Comparison of ENCODE assay signal across 46 mouse cellular contexts in genomic region chr2:76326161-76326560, GRCm38 (mm10). TPM values are rescaled to one million over a fixed set of nuclear protein-coding genes. Genes with fewer than 3 reads are reported as not detected.
"Had no signal": no experiment of that assay in that cellular context is flagged by ENCODE, and none has a peak within 500 bp of the region (broad histone marks: within the 10 kb centered on the region; RNA-seq: fewer than 3 reads in every experiment).

No protein-coding gene starts in this region.

- H3K4me1 ChIP-seq: limb, embryonic 12.5 days; limb, embryonic 15.5 days; liver, embryonic 15.5 days; lung, embryonic 15.5 days; megakaryocyte, embryonic 14.5 days; midbrain, embryonic 12.5 days; midbrain, embryonic 13.5 days; midbrain, embryonic 15.5 days; neural tube, embryonic 12.5 days had no signal

- H3K9ac ChIP-seq: limb, embryonic 12.5 days; limb, embryonic 13.5 days; limb, embryonic 15.5 days; liver, embryonic 12.5 days; liver, embryonic 13.5 days; liver, embryonic 14.5 days; liver, embryonic 15.5 days; liver, postnatal 0 days; lung, embryonic 14.5 days; lung, embryonic 15.5 days; midbrain, embryonic 12.5 days; midbrain, embryonic 13.5 days; midbrain, embryonic 15.5 days; neural tube, embryonic 12.5 days had no signal

- H3K4me3 ChIP-seq: left cerebral cortex, adult 2 months; limb, embryonic 10.5 days; limb, embryonic 12.5 days; limb, embryonic 13.5 days; limb, embryonic 15.5 days; liver, embryonic 12.5 days; liver, embryonic 13.5 days; liver, embryonic 15.5 days; lung, embryonic 15.5 days; megakaryocyte, embryonic 14.5 days; midbrain, embryonic 12.5 days; midbrain, embryonic 13.5 days; midbrain, embryonic 15.5 days; myocyte; neural tube, embryonic 12.5 days had no signal

- H3K9me3 ChIP-seq: limb, embryonic 10.5 days; limb, embryonic 12.5 days; limb, embryonic 13.5 days; limb, embryonic 15.5 days; liver, embryonic 12.5 days; liver, embryonic 13.5 days; liver, embryonic 15.5 days; lung, embryonic 15.5 days; megakaryocyte, embryonic 14.5 days; midbrain, embryonic 12.5 days; midbrain, embryonic 13.5 days; midbrain, embryonic 15.5 days; neural tube, embryonic 12.5 days had no signal

- DNase-seq: left cerebral cortex, postnatal 4 days; liver; liver, embryonic 13.5 days; liver, postnatal 0 days; lung, adult 18-20 months; lung, adult 2 months; lung, embryonic 14.5 days; lung, postnatal 10 days; lung, postnatal 14 days; lung, postnatal 36 days; lung, postnatal 4 days; midbrain, embryonic 14.5 days had no signal

- H3K27ac ChIP-seq: left cerebral cortex, adult 2 months; limb, embryonic 10.5 days; limb, embryonic 12.5 days; limb, embryonic 13.5 days; limb, embryonic 15.5 days; liver, embryonic 12.5 days; liver, embryonic 13.5 days; liver, embryonic 14.5 days; liver, embryonic 15.5 days; lung, embryonic 15.5 days; macrophage; midbrain, embryonic 12.5 days; midbrain, embryonic 13.5 days; midbrain, embryonic 15.5 days; neural tube, embryonic 12.5 days had no signal

- ATAC-seq: liver, embryonic 12.5 days; liver, postnatal 0 days; lung, postnatal 0 days; midbrain, embryonic 13.5 days; midbrain, embryonic 15.5 days; midbrain, embryonic 16.5 days had no signal

- H3K36me3 ChIP-seq: limb, embryonic 10.5 days; limb, embryonic 12.5 days; limb, embryonic 13.5 days; limb, embryonic 15.5 days; liver, embryonic 12.5 days; liver, embryonic 13.5 days; liver, embryonic 15.5 days; lung, embryonic 15.5 days; midbrain, embryonic 12.5 days; midbrain, embryonic 13.5 days; midbrain, embryonic 15.5 days; neural tube, embryonic 12.5 days had no signal

- H3K4me2 ChIP-seq: limb, embryonic 12.5 days; limb, embryonic 13.5 days; limb, embryonic 15.5 days; liver, embryonic 11.5 days; liver, embryonic 12.5 days; liver, embryonic 13.5 days; liver, embryonic 15.5 days; lung, embryonic 14.5 days; lung, embryonic 15.5 days; midbrain, embryonic 12.5 days; midbrain, embryonic 13.5 days; midbrain, embryonic 15.5 days; neural tube, embryonic 12.5 days had no signal

- H3K27me3 ChIP-seq: limb, embryonic 12.5 days; limb, embryonic 13.5 days; limb, embryonic 15.5 days; liver, embryonic 13.5 days; liver, embryonic 15.5 days; lung, embryonic 15.5 days; megakaryocyte, embryonic 14.5 days; midbrain, embryonic 12.5 days; midbrain, embryonic 13.5 days; midbrain, embryonic 15.5 days; neural tube, embryonic 12.5 days had no signal

RNA-seq across cellular contexts. Expression of gene Pde11a, which starts 12.4 kb away (rescaled TPM):
- total RNA-seq: liver, adult 2 months; megakaryocyte progenitor cell, adult 5-6 weeks; megakaryocyte-erythroid progenitor cell, adult 5-6 weeks; monocyte, adult 5-6 weeks had no signal
- polyA plus RNA-seq: liver, adult 2 months; liver, embryonic 13.5 days; liver, embryonic 15.5 days; lung, adult 2 months; macrophage; myocyte had no signal

RNA-seq across cellular contexts. Expression of gene Cyct, which starts 34.1 kb away (rescaled TPM):
- total RNA-seq: left cerebral cortex, adult 2 months; left cerebral cortex, adult 8-10 months; left cerebral cortex, postnatal 10 days; left cerebral cortex, postnatal 14 days; left cerebral cortex, postnatal 25 days; left cerebral cortex, postnatal 36 days; left cerebral cortex, postnatal 4 days; liver, adult 2 months; megakaryocyte progenitor cell, adult 5-6 weeks; megakaryocyte, adult 5-6 weeks; megakaryocyte-erythroid progenitor cell, adult 5-6 weeks; midbrain, postnatal 0 days; monocyte, adult 5-6 weeks had no signal
- polyA plus RNA-seq: limb, embryonic 10.5 days; limb, embryonic 11.5 days; limb, embryonic 12.5 days; limb, embryonic 13.5 days; limb, embryonic 15.5 days; liver, adult 2 months; liver, embryonic 12.5 days; liver, embryonic 13.5 days; liver, embryonic 14.5 days; liver, embryonic 15.5 days; liver, embryonic 16.5 days; liver, postnatal 0 days; lung, adult 2 months; lung, embryonic 14.5 days; lung, embryonic 15.5 days; lung, embryonic 16.5 days; lung, postnatal 0 days; macrophage; midbrain, embryonic 12.5 days; midbrain, embryonic 13.5 days; midbrain, embryonic 14.5 days; myocyte; neural tube, embryonic 11.5 days; neural tube, embryonic 12.5 days had no signal
